Mouse (Mus musculus): ENCODE measurements around the gene Ifitm6. TPM values are rescaled to one million over a fixed set of nuclear protein-coding genes. Genes with fewer than 3 reads are reported as not detected.
"Not testable (repeated sequence)": the region's sequence is repeated elsewhere in the genome, so short reads cannot be mapped to it uniquely, and the experiment has no call there.

The Ifitm6 gene
- total RNA-seq, 2 experiments from 2014 or later: not detected

GRCm38 (mm10) chr7:141040867-141041606, 23.3 kb upstream of the Ifitm6 start:
- DNase-seq: peak in 1 of 2 experiments; percentile 37

GRCm38 (mm10) chr7:141039386-141040107, 21.8 kb upstream of the Ifitm6 start:
- DNase-seq: no peak

- DNase-seq: no peak
Observed at GRCm38 (mm10) chr7:141038090-141039032, 20.6 kb upstream of the Ifitm6 start.

- not testable (repeated sequence) for DNase-seq
Observed at GRCm38 (mm10) chr7:141036624-141037023, 18.9 kb upstream of the Ifitm6 start.

GRCm38 (mm10) chr7:141032458-141033167, 14.9 kb upstream of the Ifitm6 start:
- DNase-seq: no peak

- no peak for DNase-seq
Observed at GRCm38 (mm10) chr7:141030390-141030789, 12.7 kb upstream of the Ifitm6 start.

- no peak for DNase-seq
Observed at GRCm38 (mm10) chr7:141028831-141029230, 11.1 kb upstream of the Ifitm6 start, which contains the start of gene Gm17387. TSS of gene Gm17387 (plus strand) at chr7:141029131.

- no peak for DNase-seq
Observed at GRCm38 (mm10) chr7:141026740-141027098, 9.0 kb upstream of the Ifitm6 start.

GRCm38 (mm10) chr7:141026097-141026739, 8.5 kb upstream of the Ifitm6 start:
- no peak for DNase-seq

GRCm38 (mm10) chr7:141024865-141025838, 7.4 kb upstream of the Ifitm6 start:
- peak in 1 of 2 experiments; percentile 46 for DNase-seq

GRCm38 (mm10) chr7:141021489-141022449, 4.0 kb upstream of the Ifitm6 start:
- no peak for DNase-seq

GRCm38 (mm10) chr7:141019028-141019427, 1.3 kb upstream of the Ifitm6 start:
- no peak for DNase-seq

- peak in 1 of 2 experiments; percentile 41 for DNase-seq
Observed at GRCm38 (mm10) chr7:141016707-141017697, 722 bp downstream of the Ifitm6 start.

GRCm38 (mm10) chr7:141011238-141011770, 6.4 kb downstream of the Ifitm6 start:
- no peak for DNase-seq

GRCm38 (mm10) chr7:141010593-141010992, 7.1 kb downstream of the Ifitm6 start, which contains the start of gene Ifitm3:
TSS of gene Ifitm3 (minus strand) at chr7:141010770.
- peak; percentile 84 to 89 for DNase-seq

GRCm38 (mm10) chr7:141009665-141010064, 8.1 kb downstream of the Ifitm6 start:
- DNase-seq: peak in 1 of 2 experiments; percentile 46

All from heart, adult 18-20 months (tissue).